Mouse (Mus musculus) embryonic facial prominence, embryonic 14.5 days (tissue): ENCODE measurements at regions not wholly inside any gene's neighbourhood (a gene's known extent, or its start where the extent isn't known, plus 50 kb on each side); places are given as distances from the start of the nearest gene placed in this dataset.

ENCODE experiments used
- ATAC-seq: fragments of 200-750 bp; cut with Nextera tagmentation; 2 replicates; pipeline ENCODE4 v1.8.0; 2017; ENCODE audit warnings: low read depth, moderate number of reproducible peaks, moderate TSS enrichment
- DNase-seq: peaks from one replicate; pipeline ENCODE4 v3.0.0-alpha.2; 2015; ENCODE audit warnings: low spot score
- H3K27ac ChIP-seq: fragments of 300-500 bp; sonication (generic); replicated peaks from 2 replicates; pipeline ENCODE4 v1.5.1; 2014; ENCODE audit warnings: low read depth, mild to moderate bottlenecking, low read length, moderate library complexity
- H3K27me3 ChIP-seq: fragments of 300-500 bp; sonication (generic); replicated peaks from 2 replicates; pipeline ENCODE4 v1.6.1; 2014; ENCODE audit warnings: low read length; ENCODE audit not compliant: control insufficient read depth, insufficient read depth
- H3K36me3 ChIP-seq: fragments of 300-500 bp; sonication (generic); 2 replicates; pipeline ENCODE4 v1.6.1; 2014; ENCODE audit warnings: low read length, mixed read lengths; ENCODE audit not compliant: control insufficient read depth, insufficient read depth
- H3K4me1 ChIP-seq: fragments of 300-500 bp; sonication (generic); 2 replicates; pipeline ENCODE4 v1.6.1; 2014; ENCODE audit warnings: antibody characterized with exemption, low read length; ENCODE audit not compliant: control insufficient read depth, insufficient read depth
- H3K4me2 ChIP-seq: fragments of 300-500 bp; sonication (generic); 2 replicates; pipeline ENCODE4 v1.6.1; 2014; ENCODE audit warnings: low read depth, mild to moderate bottlenecking, low read length, moderate library complexity, mixed read lengths
- H3K4me3 ChIP-seq: fragments of 300-500 bp; sonication (generic); 2 replicates; pipeline ENCODE4 v1.5.1; 2014; ENCODE audit warnings: low read depth, mild to moderate bottlenecking, low read length
- H3K9ac ChIP-seq: fragments of 300-500 bp; sonication (generic); 2 replicates; pipeline ENCODE4 v1.6.1; 2014; ENCODE audit warnings: low read depth, mild to moderate bottlenecking, low read length, moderate library complexity, mixed read lengths
- H3K9me3 ChIP-seq: fragments of 300-500 bp; sonication (generic); 2 replicates; pipeline ENCODE4 v1.6.1; 2016; ENCODE audit warnings: low read length; ENCODE audit not compliant: control insufficient read depth
- WGBS: fragments of 180-500 bp; shearing (Covaris S2); extraction: QIAGEN DNeasy Blood & Tissue Kit; methylation state at CpG from one replicate; pipeline ENCODE4 v1.1.7; 2014; 5-methylcytosine and 5-hydroxymethylcytosine counted together

DNA sequence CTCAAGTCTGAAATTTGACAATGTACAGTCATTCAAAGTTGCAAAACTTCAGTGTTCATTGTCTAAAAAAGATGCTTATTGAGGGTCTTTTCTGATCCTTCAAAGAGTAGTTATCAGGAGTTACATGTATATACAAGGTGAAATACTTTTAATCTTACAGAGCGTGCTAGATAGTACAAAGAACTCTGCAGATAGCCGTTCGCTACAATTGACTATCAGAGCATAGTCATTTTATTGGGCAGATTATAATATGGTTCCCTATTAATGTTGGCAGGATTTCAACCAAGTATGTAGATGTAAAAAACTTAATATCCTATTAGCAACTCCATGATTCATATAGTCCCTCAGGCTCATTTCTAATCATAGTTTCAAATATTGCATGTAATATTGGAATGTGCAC is 1114.7 kb upstream of the Cited2 start:
- H3K27me3 ChIP-seq: no peaks in the 10 kb centered on the region
- no peak for DNase-seq
- ATAC-seq: no peak
- WGBS: 85% methylated on average over 3 of the region's 3 CpGs
- no peak overlapping the region for H3K27ac ChIP-seq
- no peak overlapping the region for H3K9ac ChIP-seq
- no peaks in the 10 kb centered on the region for H3K36me3 ChIP-seq
- H3K4me3 ChIP-seq: no peak overlapping the region
- no peak overlapping the region for H3K4me2 ChIP-seq
- no peaks in the 10 kb centered on the region for H3K9me3 ChIP-seq
- no peaks in the 10 kb centered on the region for H3K4me1 ChIP-seq

DNA sequence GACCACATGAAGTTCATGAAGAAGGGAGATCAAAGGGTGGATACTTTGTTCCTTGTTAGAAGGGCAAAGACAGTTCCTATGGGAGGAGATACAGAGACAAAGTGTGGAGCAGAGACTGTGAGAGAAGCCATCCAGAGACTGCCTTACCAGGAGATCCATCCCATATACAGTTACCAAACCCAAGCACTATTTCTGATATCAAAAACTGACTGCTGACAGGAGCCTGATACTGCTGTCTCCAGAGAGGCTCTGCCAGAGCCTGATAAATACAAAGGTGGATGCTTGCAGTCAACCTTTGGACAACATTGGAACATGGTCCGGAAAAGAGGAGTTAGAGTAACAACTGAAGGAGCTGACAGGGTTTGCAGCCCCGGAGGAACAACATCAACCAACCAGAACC is 1104.3 kb upstream of the Cited2 start:
- no peaks in the 10 kb centered on the region for H3K27me3 ChIP-seq
- H3K27ac ChIP-seq: no peak overlapping the region
- H3K4me2 ChIP-seq: no peak overlapping the region
- WGBS: 92% methylated on average over 2 of the region's 2 CpGs
- peaks cover 14% of the 10 kb centered on the region; the same call in 1 of the 2 replicates for H3K9me3 ChIP-seq
- ATAC-seq (no peak), DNase-seq (no peak)
- no peak overlapping the region for H3K4me3 ChIP-seq
- no peak overlapping the region for H3K9ac ChIP-seq
- no peaks in the 10 kb centered on the region for H3K4me1 ChIP-seq
- no peaks in the 10 kb centered on the region for H3K36me3 ChIP-seq

DNA sequence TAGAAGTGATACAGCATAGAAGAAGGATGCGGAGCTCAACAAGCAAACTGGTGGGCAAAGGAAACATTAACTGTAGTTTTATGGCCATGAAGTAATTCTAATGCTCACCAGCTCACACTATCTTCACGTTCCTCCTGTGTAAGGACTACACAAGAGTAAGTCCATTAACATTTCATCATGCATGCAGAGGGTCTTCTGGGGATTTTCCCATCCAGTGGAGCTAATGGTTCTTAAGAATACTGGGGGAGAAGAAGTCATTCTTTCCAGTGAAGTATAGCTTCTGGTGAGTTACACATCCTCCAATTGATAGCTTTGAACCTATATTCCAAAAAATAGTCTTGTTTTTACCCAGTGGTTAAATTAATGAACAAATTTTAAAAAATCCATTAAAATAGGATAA is 1103.4 kb upstream of the Cited2 start:
- DNase-seq (no peak), ATAC-seq (no peak)
- 87% methylated on average over 2 of the region's 2 CpGs for WGBS
- Histone ChIP-seq H3K9ac (no peak overlapping the region), H3K27me3 (no peaks in the 10 kb centered on the region), H3K36me3 (no peaks in the 10 kb centered on the region), H3K4me2 (no peak overlapping the region), H3K4me1 (no peaks in the 10 kb centered on the region), H3K9me3 (peaks cover 14% of the 10 kb centered on the region; the same call in 1 of the 2 replicates), H3K4me3 (no peak overlapping the region), H3K27ac (no peak overlapping the region)

DNA sequence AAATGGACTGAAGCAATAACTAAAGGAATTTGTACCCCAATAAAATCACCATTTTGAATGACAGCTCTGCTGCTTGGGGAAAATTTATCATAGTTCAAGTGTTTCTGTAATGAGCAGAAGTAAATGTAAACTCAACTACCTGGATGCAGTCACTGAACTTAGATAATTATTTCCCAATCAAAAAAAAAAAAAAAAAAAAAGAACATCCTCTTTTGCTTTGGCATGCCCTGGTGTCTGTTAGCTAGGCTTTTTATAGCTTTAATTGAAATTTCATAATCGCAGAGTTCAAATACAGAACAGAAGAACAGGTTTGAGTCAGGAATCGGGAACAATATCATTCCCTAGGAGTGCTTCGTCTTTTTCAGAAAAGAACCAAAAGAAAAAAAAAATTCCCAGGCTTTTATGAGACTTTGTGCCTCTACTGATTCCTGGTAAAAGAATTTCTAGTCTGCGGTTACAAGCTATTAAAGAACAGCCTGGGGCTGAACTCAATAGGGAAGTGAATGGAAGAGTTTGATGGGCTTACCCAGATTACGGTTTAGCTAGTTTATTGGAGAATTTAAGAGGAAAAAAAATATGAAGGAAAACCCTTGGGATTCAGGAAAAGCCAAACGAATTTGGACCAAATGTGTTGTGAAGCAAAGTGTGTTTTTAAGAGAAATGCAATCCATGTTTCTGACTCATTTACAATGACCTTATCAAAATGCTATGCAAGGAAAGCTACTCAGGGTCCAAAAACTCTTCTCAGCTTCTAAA is 1102.0 kb upstream of the Cited2 start:
- Histone ChIP-seq H3K9me3 (peaks cover 10% of the 10 kb centered on the region; the same call in 1 of the 2 replicates), H3K4me3 (no peak overlapping the region), H3K4me2 (no peak overlapping the region), H3K27ac (no peak overlapping the region), H3K27me3 (no peaks in the 10 kb centered on the region), H3K4me1 (no peaks in the 10 kb centered on the region), H3K36me3 (no peaks in the 10 kb centered on the region), H3K9ac (no peak overlapping the region)
- 37% methylated on average over 6 of the region's 6 CpGs for WGBS
- ATAC-seq (no peak), DNase-seq (peak; percentile 60)

DNA sequence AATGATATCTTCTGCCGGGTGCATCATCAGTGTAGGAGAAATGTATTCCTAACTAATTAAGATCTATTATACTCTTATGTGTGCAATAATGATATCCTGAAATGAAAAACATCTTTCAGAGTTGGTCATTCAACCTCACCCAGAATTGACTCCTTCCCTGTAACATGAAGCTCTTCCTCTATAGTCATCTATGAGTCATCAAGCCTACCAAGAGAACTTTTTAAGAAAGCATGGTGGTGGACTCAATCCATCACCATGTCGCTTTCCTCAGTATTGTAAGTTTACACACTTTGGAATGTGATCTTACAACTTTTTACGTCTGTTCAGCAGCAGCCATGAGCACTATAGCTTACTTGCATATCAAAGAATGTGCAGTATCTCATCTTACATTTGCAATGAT is 1100.2 kb upstream of the Cited2 start:
- Histone ChIP-seq H3K36me3 (no peaks in the 10 kb centered on the region), H3K4me2 (no peak overlapping the region), H3K27me3 (no peaks in the 10 kb centered on the region), H3K27ac (no peak overlapping the region), H3K4me3 (no peak overlapping the region), H3K9ac (no peak overlapping the region), H3K4me1 (no peaks in the 10 kb centered on the region), H3K9me3 (0 out of 2 replicates have a peak, but pooled peaks cover 2% of the 10 kb centered on the region)
- DNase-seq (no peak), ATAC-seq (no peak)
- WGBS: 74% methylated on average over 3 of the region's 3 CpGs

DNA sequence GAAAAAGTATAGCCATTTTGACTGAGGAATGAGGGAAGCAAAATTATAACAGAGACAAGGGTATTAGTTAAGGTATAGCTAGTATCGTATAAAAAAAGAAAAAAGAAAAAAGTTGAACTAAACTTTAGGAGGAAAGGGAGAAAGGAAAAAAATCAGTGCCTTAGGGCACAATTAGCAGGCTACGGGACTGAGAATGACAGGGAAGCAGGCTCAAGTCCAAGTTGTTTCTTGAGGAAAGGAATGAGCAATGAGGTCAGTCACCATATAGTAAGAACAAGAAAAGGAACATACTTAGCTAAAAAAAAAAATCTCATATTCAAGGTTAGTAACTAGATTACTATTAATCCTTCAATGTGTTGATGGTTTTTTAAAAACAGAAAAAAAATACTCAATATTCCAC is 1089.8 kb upstream of the Cited2 start:
- H3K27me3 ChIP-seq: no peaks in the 10 kb centered on the region
- no peaks in the 10 kb centered on the region for H3K36me3 ChIP-seq
- H3K9me3 ChIP-seq: no peaks in the 10 kb centered on the region
- 36% methylated on average over 2 of the region's 2 CpGs for WGBS
- no peaks in the 10 kb centered on the region for H3K4me1 ChIP-seq
- no peak overlapping the region for H3K4me2 ChIP-seq
- no peak overlapping the region for H3K27ac ChIP-seq
- H3K9ac ChIP-seq: no peak overlapping the region
- H3K4me3 ChIP-seq: no peak overlapping the region
- ATAC-seq (no peak), DNase-seq (no peak)

DNA sequence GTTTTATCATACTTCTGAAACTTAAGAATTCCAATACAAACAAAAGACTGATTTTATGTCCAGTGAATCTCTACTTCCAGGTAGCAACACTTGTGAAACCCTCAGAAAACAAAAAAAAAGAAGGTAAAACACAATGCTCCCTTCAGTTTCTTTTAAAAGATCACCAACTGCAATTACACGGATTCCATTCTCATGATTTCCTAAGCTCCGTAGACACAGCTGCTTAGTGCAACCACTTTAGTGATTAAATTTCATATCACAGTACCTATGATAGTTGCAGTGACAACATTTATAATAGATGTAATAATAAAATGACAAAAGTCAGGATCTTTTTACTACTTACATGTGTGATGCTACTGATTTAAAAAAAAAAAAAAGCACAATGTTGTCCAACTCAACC is 1087.6 kb upstream of the Cited2 start:
- no peak for DNase-seq
- no peaks in the 10 kb centered on the region for H3K36me3 ChIP-seq

DNA sequence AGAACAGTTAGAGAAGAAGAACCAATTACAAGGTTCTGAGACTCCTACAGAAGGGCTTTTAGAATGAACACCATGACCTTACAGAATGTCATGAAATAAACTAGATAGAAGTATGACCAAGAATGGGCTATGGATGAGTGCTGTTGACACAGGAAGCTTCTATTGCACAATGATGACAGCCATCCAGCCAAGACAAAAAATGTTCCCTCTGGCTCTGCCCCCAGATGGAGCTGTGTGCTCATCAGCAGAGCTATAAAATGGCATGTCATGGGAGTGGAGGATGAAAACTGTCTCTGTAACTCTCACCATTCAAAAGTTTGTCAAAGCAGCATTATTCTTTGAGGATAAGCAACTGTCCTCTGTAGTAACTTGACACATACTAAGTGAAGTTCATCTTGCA is 1086.0 kb upstream of the Cited2 start:
- Histone ChIP-seq H3K27ac (no peak overlapping the region), H3K4me3 (no peak overlapping the region), H3K27me3 (no peaks in the 10 kb centered on the region), H3K9ac (no peak overlapping the region), H3K9me3 (no peaks in the 10 kb centered on the region), H3K36me3 (no peaks in the 10 kb centered on the region), H3K4me2 (no peak overlapping the region), H3K4me1 (no peaks in the 10 kb centered on the region)
- DNase-seq (peak; percentile 44), ATAC-seq (no peak)

More for the DNA sequence above, 1087.6 kb upstream of the Cited2 start:
- Histone ChIP-seq H3K27ac (no peak overlapping the region), H3K4me2 (no peak overlapping the region), H3K9me3 (no peaks in the 10 kb centered on the region), H3K9ac (no peak overlapping the region), H3K4me1 (no peaks in the 10 kb centered on the region), H3K27me3 (no peaks in the 10 kb centered on the region), H3K4me3 (no peak overlapping the region)
- 58% methylated on average over 2 of the region's 2 CpGs for WGBS
- ATAC-seq: no peak

DNA sequence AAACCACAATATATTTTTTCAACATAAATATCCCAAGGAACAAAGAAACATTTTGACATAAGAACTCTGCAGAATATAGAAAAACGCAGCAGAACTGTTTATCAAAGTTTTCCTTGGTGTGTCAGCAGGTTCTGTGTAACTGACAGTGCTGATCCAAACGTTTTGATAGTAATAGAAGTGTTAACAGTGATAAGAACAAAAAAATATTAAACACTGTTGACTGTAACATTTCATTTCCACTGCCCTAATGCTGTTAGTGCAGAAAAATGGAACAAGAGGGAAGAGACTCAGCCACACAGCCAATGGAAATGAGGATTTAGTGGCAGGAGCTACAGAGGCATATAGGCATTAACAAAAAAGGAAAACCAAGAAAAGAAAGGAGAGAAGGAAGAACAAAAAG is 1084.9 kb upstream of the Cited2 start:
- WGBS: 26% methylated on average over 2 of the region's 2 CpGs
- Histone ChIP-seq H3K27me3 (no peaks in the 10 kb centered on the region), H3K9me3 (no peaks in the 10 kb centered on the region), H3K4me3 (no peak overlapping the region), H3K36me3 (no peaks in the 10 kb centered on the region), H3K4me2 (no peak overlapping the region), H3K4me1 (no peaks in the 10 kb centered on the region), H3K9ac (no peak overlapping the region), H3K27ac (no peak overlapping the region)
- no peak for ATAC-seq
- no peak for DNase-seq
